Comparison of ENCODE assay signal across 18 mouse cellular contexts in the genomic region with DNA sequence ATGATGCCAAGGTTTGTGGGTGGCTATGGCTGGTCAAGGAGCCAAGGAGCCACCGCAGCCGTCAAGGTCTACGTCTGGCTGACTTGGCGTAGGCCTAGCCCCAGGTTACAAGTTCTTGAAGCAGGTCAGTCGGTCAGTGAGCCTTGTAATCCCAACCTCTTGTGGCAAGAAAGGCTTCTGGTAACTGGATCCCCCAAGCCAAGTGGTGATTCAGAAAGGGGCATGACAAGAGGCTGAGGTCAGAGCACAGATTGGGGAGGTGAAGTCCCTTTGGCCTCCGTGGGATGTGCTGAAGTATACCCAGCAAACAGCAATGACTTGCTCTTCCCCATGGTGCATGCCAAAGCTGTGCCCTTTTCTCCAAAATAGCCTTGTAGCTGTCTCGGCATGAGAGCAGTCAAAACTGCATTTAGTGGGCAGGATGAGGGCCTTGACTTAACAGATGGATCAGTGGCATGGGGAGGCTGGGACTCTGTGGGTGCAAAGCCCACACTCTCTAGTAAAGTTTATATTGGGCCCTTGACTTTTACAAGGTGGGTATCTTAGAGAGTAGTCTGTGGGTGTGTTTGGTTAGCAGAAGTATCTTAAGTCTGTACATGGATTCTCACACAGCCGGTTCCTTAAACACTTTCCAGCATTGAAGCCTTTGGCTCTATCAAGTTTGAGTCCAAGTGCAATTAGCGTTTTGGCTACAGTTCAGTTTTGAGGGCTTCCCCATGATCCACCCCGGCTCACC. TPM values are rescaled to one million over a fixed set of nuclear protein-coding genes. Genes with fewer than 3 reads are reported as not detected.
DNase-seq lines count a peak whose midpoint lies in the region; ATAC-seq and TF ChIP-seq lines count a peak whose summit lies in the region.
"Had no signal": no experiment of that assay in that cellular context is flagged by ENCODE, and none has a peak within 500 bp of the region (broad histone marks: within the 10 kb centered on the region; RNA-seq: fewer than 3 reads in every experiment).

No protein-coding gene starts in this region.

- H3K27me3 ChIP-seq in midbrain, embryonic 10.5 days (ENCODE audit: low read depth, poor library complexity, severe bottlenecking), result peaks cover 45% of the 10 kb centered on the region
- peaks cover 26% of the 10 kb centered on the region for H3K27me3 ChIP-seq in midbrain, embryonic 13.5 days
- H3K27me3 ChIP-seq in embryonic facial prominence, embryonic 10.5 days (replicated peaks; ENCODE audit: low read depth, poor library complexity, severe bottlenecking), result peaks cover 27% of the 10 kb centered on the region
- H3K27me3 ChIP-seq in limb, embryonic 14.5 days (ENCODE audit: control insufficient read depth, insufficient read depth, low read length), result no peaks in the 10 kb centered on the region
- H3K27me3 ChIP-seq: limb, embryonic 15.5 days had no signal

- intact Hi-C loops in gastrocnemius, adult 2 months (cut with DNase I), result loop anchor here (2.0 kb wide), 1 partner anchor 21 kb away; no protein-coding TSS in a partner anchor
- intact Hi-C loops in left cerebral cortex, postnatal 14 days (cut with DNase I), result no loop called here

- peak; percentile 75 for DNase-seq in gastrocnemius, adult 2 months
- DNase-seq in gastrocnemius, postnatal 4 days (ENCODE audit: low spot score in 2 of 2), result no peak
- DNase-seq in midbrain, embryonic 10.5 days (ENCODE audit: low spot score), result no peak
- DNase-seq in embryonic facial prominence, embryonic 10.5 days (ENCODE audit: low spot score), result no peak
- no peak for DNase-seq in limb, embryonic 14.5 days (ENCODE audit: low spot score)
- DNase-seq in left cerebral cortex, postnatal 14 days (ENCODE audit: low spot score in 2 of 2), result no peak
- DNase-seq in thymus, postnatal 10 days (ENCODE audit: low spot score in 2 of 2), result no peak
- DNase-seq: cerebellum, postnatal 25 days; lung, adult 18-20 months; lung, postnatal 36 days; spleen, adult 18-20 months had no signal

- no peak for ATAC-seq in midbrain, embryonic 13.5 days
- ATAC-seq in limb, embryonic 14.5 days (ENCODE audit: low FRiP score, low read depth), result no peak
- ATAC-seq: inflammation-experienced regulatory T-cells, adult 6 months had no signal

- no peaks in the 10 kb centered on the region for H3K9me3 ChIP-seq in midbrain, embryonic 10.5 days (replicated peaks)
- H3K9me3 ChIP-seq in midbrain, embryonic 13.5 days, result no peaks in the 10 kb centered on the region
- H3K9me3 ChIP-seq in embryonic facial prominence, embryonic 10.5 days, result no peaks in the 10 kb centered on the region
- H3K9me3 ChIP-seq in limb, embryonic 14.5 days (ENCODE audit: control insufficient read depth, low read length), result no peaks in the 10 kb centered on the region
- H3K9me3 ChIP-seq: heart, embryonic 15.5 days; limb, embryonic 15.5 days had no signal

- peaks cover 45% of the 10 kb centered on the region for H3K4me1 ChIP-seq in midbrain, embryonic 10.5 days
- H3K4me1 ChIP-seq in midbrain, embryonic 13.5 days (replicated peaks), result peaks cover 20% of the 10 kb centered on the region
- H3K4me1 ChIP-seq in embryonic facial prominence, embryonic 10.5 days, result peaks cover 58% of the 10 kb centered on the region
- H3K4me1 ChIP-seq in limb, embryonic 14.5 days (ENCODE audit: control insufficient read depth, insufficient read depth, low read length), result peaks cover 25% of the 10 kb centered on the region

- WGBS in midbrain, embryonic 10.5 days, result 81% methylated on average over 10 of the region's 10 CpGs
- 89% methylated on average over 10 of the region's 10 CpGs for WGBS in midbrain, embryonic 13.5 days
- WGBS in embryonic facial prominence, embryonic 10.5 days, result 73% methylated on average over 10 of the region's 10 CpGs
- WGBS in limb, embryonic 14.5 days, result 71% methylated on average over 10 of the region's 10 CpGs

- no peak overlapping the region for H3K9ac ChIP-seq in midbrain, embryonic 13.5 days (replicated peaks)
- no peak overlapping the region for H3K9ac ChIP-seq in limb, embryonic 14.5 days (ENCODE audit: low read depth, low read length, severe bottlenecking)
- H3K9ac ChIP-seq: limb, embryonic 15.5 days had no signal

- H3K27ac ChIP-seq in gastrocnemius, adult 2 months, result peak overlapping the region; percentile 79
- H3K27ac ChIP-seq in midbrain, embryonic 10.5 days (replicated peaks), result no peak overlapping the region
- no peak overlapping the region for H3K27ac ChIP-seq in midbrain, embryonic 13.5 days
- peak overlapping the region; percentile 77; the same call in 1 of the 2 replicates for H3K27ac ChIP-seq in embryonic facial prominence, embryonic 10.5 days (replicated peaks)
- H3K27ac ChIP-seq in limb, embryonic 14.5 days (replicated peaks; ENCODE audit: low read depth, low read length), result 0 out of 2 replicates have a peak overlapping the region, but pooled peaks have one; percentile 33
- H3K27ac ChIP-seq: heart, embryonic 15.5 days had no signal

- no peak overlapping the region for H3K4me2 ChIP-seq in midbrain, embryonic 13.5 days (replicated peaks)
- no peak overlapping the region; the same call in 1 of the 2 replicates for H3K4me2 ChIP-seq in limb, embryonic 14.5 days (replicated peaks; ENCODE audit: low read depth, low read length, severe bottlenecking)

- H3K36me3 ChIP-seq in midbrain, embryonic 10.5 days, result no peaks in the 10 kb centered on the region
- no peaks in the 10 kb centered on the region for H3K36me3 ChIP-seq in midbrain, embryonic 13.5 days
- H3K36me3 ChIP-seq in embryonic facial prominence, embryonic 10.5 days (replicated peaks), result no peaks in the 10 kb centered on the region
- H3K36me3 ChIP-seq in limb, embryonic 14.5 days (ENCODE audit: control insufficient read depth, insufficient read depth, low read length), result no peaks in the 10 kb centered on the region
- H3K36me3 ChIP-seq: heart, embryonic 15.5 days; limb, embryonic 15.5 days had no signal

- no peak for TF ChIP-seq CTCF in gastrocnemius, adult 2 months (IDR thresholded peaks at IDR 0.05)

- peak overlapping the region; percentile 42 for H3K4me3 ChIP-seq in gastrocnemius, adult 2 months
- 0 out of 2 replicates have a peak overlapping the region, but pooled peaks have one; percentile 47 for H3K4me3 ChIP-seq in midbrain, embryonic 10.5 days
- H3K4me3 ChIP-seq in midbrain, embryonic 13.5 days (replicated peaks), result no peak overlapping the region
- no peak overlapping the region for H3K4me3 ChIP-seq in embryonic facial prominence, embryonic 10.5 days
- no peak overlapping the region for H3K4me3 ChIP-seq in limb, embryonic 14.5 days (replicated peaks; ENCODE audit: low read length)

- no peak for TF ChIP-seq POLR2A in limb, embryonic 14.5 days (IDR thresholded peaks at IDR 0.05; ENCODE audit: borderline replicate concordance, extremely low read depth, insufficient read depth, insufficient read length)

RNA-seq across cellular contexts. Expression of a gene that starts 28.8 kb away (rescaled TPM):
- 10 to 100 TPM; 33.6 to 58.6 TPM for total RNA-seq in gastrocnemius, adult 2 months (2021)
- total RNA-seq in gastrocnemius, postnatal 4 days (2021), result 10 to 100 TPM; 21.4 to 27.1 TPM
- not detected in 2 replicates for polyA plus RNA-seq in midbrain, embryonic 10.5 days (2016; fragmentation: Nextera tagmentation; extraction: Ambion mirVana)
- polyA plus RNA-seq in midbrain, embryonic 13.5 days (2015; fragmentation: Nextera tagmentation; extraction: Ambion mirVana), result 0.13 and 0.18 TPM in 2 replicates
- polyA plus RNA-seq in embryonic facial prominence, embryonic 10.5 days (2016; fragmentation: Nextera tagmentation; extraction: Ambion mirVana), result not detected in 2 replicates
- 0.47 and 0.50 TPM in 2 replicates for polyA plus RNA-seq in limb, embryonic 14.5 days (2012; rRNA removed)
- 0.76 and 0.82 TPM in 2 replicates for polyA plus RNA-seq in limb, embryonic 14.5 days (2014; fragmentation: Nextera tagmentation; extraction: Ambion mirVana)
- total RNA-seq in left cerebral cortex, postnatal 14 days (2021), result not detected
- total RNA-seq: granulocyte monocyte progenitor cell, adult 5-6 weeks had no signal
- polyA plus RNA-seq: hindbrain, embryonic 11.5 days; inflammation-experienced regulatory T-cells, adult 6 months; stomach, embryonic 14.5 days had no signal

Comparison
In these comparisons a context has a peak if more than half of its experiments do, and no peak if none do; other contexts are left out.
1. H3K4me3 ChIP-seq: peak in gastrocnemius, adult 2 months (single experiment) and midbrain, embryonic 10.5 days (single experiment); none in midbrain, embryonic 13.5 days (single experiment), embryonic facial prominence, embryonic 10.5 days (single experiment) and limb, embryonic 14.5 days (single experiment).
2. H3K27ac ChIP-seq: peak in gastrocnemius, adult 2 months (single experiment), embryonic facial prominence, embryonic 10.5 days (single experiment) and limb, embryonic 14.5 days (single experiment); none in midbrain, embryonic 10.5 days (single experiment) and midbrain, embryonic 13.5 days (single experiment).